In genomic region chr19:23317989-23318358, GRCm38 (mm10) we compare ENCODE assay signal across 18 mouse cellular contexts. TPM values are rescaled to one million over a fixed set of nuclear protein-coding genes. Genes with fewer than 3 reads are reported as not detected.
DNase-seq lines count a peak whose midpoint lies in the region; ATAC-seq lines count a peak whose summit lies in the region.
"Had no signal": no experiment of that assay in that cellular context is flagged by ENCODE, and none has a peak within 500 bp of the region (broad histone marks: within the 10 kb centered on the region; RNA-seq: fewer than 3 reads in every experiment).

No protein-coding gene starts in this region.

- peak; percentile 43; the same call in 1 of the 2 replicates for ATAC-seq in hindbrain, embryonic 12.5 days (ENCODE audit: low FRiP score)
- no peak for ATAC-seq in hindbrain, embryonic 11.5 days (ENCODE audit: low FRiP score)
- no peak for ATAC-seq in midbrain, embryonic 13.5 days
- ATAC-seq in midbrain, embryonic 11.5 days (ENCODE audit: low FRiP score): no peak
- peak; percentile 67 for ATAC-seq in neural tube, embryonic 13.5 days (ENCODE audit: low read depth)
- ATAC-seq: activated CD4-positive, CD25-positive, alpha-beta regulatory T cell, adult 4 months; CD4-positive, CD25-positive, alpha-beta regulatory T cell, adult 4 months; forebrain, embryonic 16.5 days; intestine, embryonic 15.5 days had no signal

- H3K4me1 ChIP-seq in hindbrain, embryonic 12.5 days: no peaks in the 10 kb centered on the region
- no peaks in the 10 kb centered on the region for H3K4me1 ChIP-seq in hindbrain, embryonic 11.5 days (replicated peaks; ENCODE audit: control insufficient read depth, insufficient read depth, low read length)
- H3K4me1 ChIP-seq in midbrain, embryonic 13.5 days (replicated peaks): no peaks in the 10 kb centered on the region; the same call in 1 of the 2 replicates
- no peaks in the 10 kb centered on the region for H3K4me1 ChIP-seq in midbrain, embryonic 11.5 days (ENCODE audit: control insufficient read depth, insufficient read depth, low read length)
- H3K4me1 ChIP-seq in neural tube, embryonic 13.5 days (replicated peaks): peaks cover 6% of the 10 kb centered on the region; the same call in 1 of the 2 replicates
- H3K4me1 ChIP-seq: embryonic facial prominence, embryonic 13.5 days; forebrain, embryonic 12.5 days; heart, embryonic 12.5 days; intestine, embryonic 15.5 days had no signal

- DNase-seq in hindbrain, embryonic 11.5 days (ENCODE audit: low spot score): no peak
- DNase-seq in midbrain, embryonic 11.5 days (ENCODE audit: low spot score, missing footprints): no peak
- DNase-seq in left cerebral cortex, postnatal 4 days: no peak
- DNase-seq in heart, adult 9 months (ENCODE audit: low spot score in 2 of 2): no peak
- DNase-seq: adrenal gland, postnatal 14 days; B cell, adult 2 months; gastrocnemius, postnatal 10 days; heart, adult 2 months had no signal

- no peak overlapping the region for H3K9ac ChIP-seq in hindbrain, embryonic 12.5 days
- H3K9ac ChIP-seq in hindbrain, embryonic 11.5 days (ENCODE audit: low read depth, low read length): no peak overlapping the region
- H3K9ac ChIP-seq in midbrain, embryonic 13.5 days (replicated peaks): no peak overlapping the region
- H3K9ac ChIP-seq in midbrain, embryonic 11.5 days (ENCODE audit: low read length): no peak overlapping the region
- no peak overlapping the region for H3K9ac ChIP-seq in neural tube, embryonic 13.5 days
- H3K9ac ChIP-seq: embryonic facial prominence, embryonic 13.5 days; forebrain, embryonic 12.5 days; heart, embryonic 12.5 days; intestine, embryonic 15.5 days had no signal

- intact Hi-C loops in left cerebral cortex, postnatal 4 days (cut with DNase I): no loop called here

- no peaks in the 10 kb centered on the region for H3K36me3 ChIP-seq in hindbrain, embryonic 12.5 days
- no peaks in the 10 kb centered on the region for H3K36me3 ChIP-seq in hindbrain, embryonic 11.5 days (ENCODE audit: control insufficient read depth, insufficient read depth, low read length)
- H3K36me3 ChIP-seq in midbrain, embryonic 13.5 days: no peaks in the 10 kb centered on the region
- no peaks in the 10 kb centered on the region for H3K36me3 ChIP-seq in midbrain, embryonic 11.5 days (ENCODE audit: control insufficient read depth, insufficient read depth, low read length)
- H3K36me3 ChIP-seq in neural tube, embryonic 13.5 days: no peaks in the 10 kb centered on the region
- H3K36me3 ChIP-seq: embryonic facial prominence, embryonic 13.5 days; forebrain, embryonic 12.5 days; heart, embryonic 12.5 days; intestine, embryonic 15.5 days had no signal

- H3K4me3 ChIP-seq in hindbrain, embryonic 12.5 days: no peak overlapping the region
- H3K4me3 ChIP-seq in hindbrain, embryonic 11.5 days (ENCODE audit: low read depth, low read length): no peak overlapping the region
- no peak overlapping the region for H3K4me3 ChIP-seq in midbrain, embryonic 13.5 days (replicated peaks)
- H3K4me3 ChIP-seq in midbrain, embryonic 11.5 days (ENCODE audit: low read depth, low read length): no peak overlapping the region
- no peak overlapping the region for H3K4me3 ChIP-seq in neural tube, embryonic 13.5 days
- H3K4me3 ChIP-seq: embryonic facial prominence, embryonic 13.5 days; forebrain, embryonic 12.5 days; heart, adult 2 months; heart, embryonic 12.5 days; intestine, embryonic 15.5 days had no signal

- WGBS in hindbrain, embryonic 12.5 days: 72% methylated on average over 5 of the region's 5 CpGs
- 79% methylated on average over 5 of the region's 5 CpGs for WGBS in hindbrain, embryonic 11.5 days
- 87% methylated on average over 5 of the region's 5 CpGs for WGBS in midbrain, embryonic 13.5 days
- 87% methylated on average over 5 of the region's 5 CpGs for WGBS in midbrain, embryonic 11.5 days
- 68% methylated on average over 5 of the region's 5 CpGs for WGBS in neural tube, embryonic 13.5 days

- H3K27ac ChIP-seq in hindbrain, embryonic 12.5 days: peak overlapping the region; percentile 64; the same call in 1 of the 2 replicates
- no peak overlapping the region for H3K27ac ChIP-seq in hindbrain, embryonic 11.5 days (ENCODE audit: low read depth, low read length)
- peak overlapping the region; percentile 16; the same call in 1 of the 2 replicates for H3K27ac ChIP-seq in midbrain, embryonic 13.5 days
- no peak overlapping the region for H3K27ac ChIP-seq in midbrain, embryonic 11.5 days (ENCODE audit: low read depth, low read length)
- peak overlapping the region; percentile 61 for H3K27ac ChIP-seq in neural tube, embryonic 13.5 days (replicated peaks)
- H3K27ac ChIP-seq: embryonic facial prominence, embryonic 13.5 days; forebrain, embryonic 12.5 days; heart, adult 2 months; intestine, embryonic 15.5 days had no signal

- no peaks in the 10 kb centered on the region for H3K27me3 ChIP-seq in hindbrain, embryonic 12.5 days
- H3K27me3 ChIP-seq in hindbrain, embryonic 11.5 days (ENCODE audit: control insufficient read depth, insufficient read depth, low read length): no peaks in the 10 kb centered on the region
- no peaks in the 10 kb centered on the region for H3K27me3 ChIP-seq in midbrain, embryonic 13.5 days
- no peaks in the 10 kb centered on the region for H3K27me3 ChIP-seq in midbrain, embryonic 11.5 days (ENCODE audit: control insufficient read depth, insufficient read depth, low read length)
- no peaks in the 10 kb centered on the region for H3K27me3 ChIP-seq in neural tube, embryonic 13.5 days
- H3K27me3 ChIP-seq: embryonic facial prominence, embryonic 13.5 days; forebrain, embryonic 12.5 days; heart, embryonic 12.5 days; intestine, embryonic 15.5 days had no signal

- H3K4me2 ChIP-seq in hindbrain, embryonic 12.5 days (replicated peaks): no peak overlapping the region
- H3K4me2 ChIP-seq in hindbrain, embryonic 11.5 days (replicated peaks; ENCODE audit: low read depth, low read length): no peak overlapping the region
- no peak overlapping the region for H3K4me2 ChIP-seq in midbrain, embryonic 13.5 days (replicated peaks)
- H3K4me2 ChIP-seq in midbrain, embryonic 11.5 days: no peak overlapping the region
- H3K4me2 ChIP-seq in neural tube, embryonic 13.5 days: no peak overlapping the region
- H3K4me2 ChIP-seq: embryonic facial prominence, embryonic 13.5 days; forebrain, embryonic 12.5 days; heart, embryonic 12.5 days; intestine, embryonic 15.5 days had no signal

- H3K9me3 ChIP-seq in hindbrain, embryonic 12.5 days (replicated peaks): no peaks in the 10 kb centered on the region
- no peaks in the 10 kb centered on the region for H3K9me3 ChIP-seq in hindbrain, embryonic 11.5 days (ENCODE audit: control insufficient read depth, low read length)
- no peaks in the 10 kb centered on the region for H3K9me3 ChIP-seq in midbrain, embryonic 13.5 days
- H3K9me3 ChIP-seq in midbrain, embryonic 11.5 days (ENCODE audit: control insufficient read depth, low read length): no peaks in the 10 kb centered on the region
- H3K9me3 ChIP-seq in neural tube, embryonic 13.5 days: no peaks in the 10 kb centered on the region
- H3K9me3 ChIP-seq: embryonic facial prominence, embryonic 13.5 days; forebrain, embryonic 12.5 days; heart, embryonic 12.5 days; intestine, embryonic 15.5 days had no signal

RNA-seq across cellular contexts. Expression of gene Smc5, which starts 44.3 kb away (rescaled TPM):
- 48.2 and 51.6 TPM in 2 replicates for polyA plus RNA-seq in hindbrain, embryonic 12.5 days (2016; fragmentation: Nextera tagmentation; extraction: Ambion mirVana)
- polyA plus RNA-seq in hindbrain, embryonic 11.5 days (2014; fragmentation: Nextera tagmentation; extraction: Ambion mirVana): 53.6 and 57.4 TPM in 2 replicates
- 34.1 and 34.5 TPM in 2 replicates for polyA plus RNA-seq in midbrain, embryonic 13.5 days (2015; fragmentation: Nextera tagmentation; extraction: Ambion mirVana)
- polyA plus RNA-seq in midbrain, embryonic 11.5 days (2014; fragmentation: Nextera tagmentation; extraction: Ambion mirVana): 52.6 and 60.5 TPM in 2 replicates
- polyA plus RNA-seq in neural tube, embryonic 13.5 days (2015; fragmentation: Nextera tagmentation; extraction: Ambion mirVana): 26.8 and 27.4 TPM in 2 replicates
- total RNA-seq in left cerebral cortex, postnatal 4 days (2021): 10 to 100 TPM; 69.3 to 69.7 TPM

Comparison
In these comparisons a context has a peak if more than half of its experiments do, and no peak if none do; other contexts are left out.
1. ATAC-seq: peak in hindbrain, embryonic 12.5 days (single experiment) and neural tube, embryonic 13.5 days (single experiment); none in hindbrain, embryonic 11.5 days (single experiment), midbrain, embryonic 13.5 days (single experiment) and midbrain, embryonic 11.5 days (single experiment).
2. H3K27ac ChIP-seq: peak in hindbrain, embryonic 12.5 days (single experiment), midbrain, embryonic 13.5 days (single experiment) and neural tube, embryonic 13.5 days (single experiment); none in hindbrain, embryonic 11.5 days (single experiment) and midbrain, embryonic 11.5 days (single experiment).